Mouse (Mus musculus): ENCODE data around the gene Mrgprb1. TPM values are rescaled to one million over a fixed set of nuclear protein-coding genes. Genes with fewer than 3 reads are reported as not detected.
"Not testable (repeated sequence)": the region's sequence is repeated elsewhere in the genome, so short reads cannot be mapped to it uniquely, and the experiment has no call there.

Gene Mrgprb1
- total RNA-seq (2021) = under 1 TPM; 0.29 to 0.44 TPM
- long read RNA-seq, experiment 1, full-length matches to known transcripts = 1 of 1 reads
- long read RNA-seq, experiment 1, partial matches to known transcripts = 0 of 1 reads
- long read RNA-seq, experiment 1, other reads (novel, unspliced or antisense) = 0 of 1 reads
- long read RNA-seq, experiment 2 = 0 reads

GRCm38 (mm10) chr7:48456242-48456641 lies at the start of gene Mrgprb1:
Gene Mrgprb1 (minus strand): TSS chr7:48456342.
- intact Hi-C loops (cut with DNase I; ENCODE audit: low total_unique reads) = no loop called here
- no peak for DNase-seq

GRCm38 (mm10) chr7:48499221-48499620 lies 43.1 kb upstream of the Mrgprb1 start, which contains the start of gene Mrgprx2:
Gene Mrgprx2 (minus strand): TSS chr7:48499321.
- intact Hi-C loops (cut with DNase I; ENCODE audit: low total_unique reads) = no loop called here
- DNase-seq = no peak

- intact Hi-C loops (cut with DNase I; ENCODE audit: low total_unique reads) = no loop called here
- DNase-seq = no peak
Measured at GRCm38 (mm10) chr7:48436581-48436980, 19.6 kb downstream of the Mrgprb1 start.

GRCm38 (mm10) chr7:48435936-48436335 lies 20.2 kb downstream of the Mrgprb1 start:
- intact Hi-C loops (cut with DNase I; ENCODE audit: low total_unique reads); DNase-seq: not testable (repeated sequence)

Other genes with a start within 250 kb of the Mrgprb1 start
- not detected for gene Mrgprb8, start 67.8 kb downstream of the Mrgprb1 start, total RNA-seq (2021)
- gene Mrgprx2, start 43.0 kb upstream of the Mrgprb1 start, total RNA-seq (2021) = under 1 TPM; 0.07 to 0.16 TPM
- under 1 TPM; 0.25 to 0.35 TPM for gene Mrgprb2, start 101.7 kb upstream of the Mrgprb1 start, total RNA-seq (2021)
- not detected for gene Mrgprb3, start 187.5 kb upstream of the Mrgprb1 start, total RNA-seq (2021)

All from gastrocnemius, postnatal 14 days (tissue).